Mouse (Mus musculus) adrenal gland, postnatal 25 days (tissue): Measurements from ENCODE around the gene Kcnk3. TPM values are rescaled to one million over a fixed set of nuclear protein-coding genes. Genes with fewer than 3 reads are reported as not detected.

Experiments
- DNase-seq: peaks from one replicate; pipeline ENCODE4 v3.0.0; 2021; ENCODE audit warnings: mixed read lengths
- total RNA-seq: library from RNA; stranded (reverse); gene quantifications from 2 replicates; pipeline ENCODE4 v1.2.3, GENCODE M21; 2021

Gene Kcnk3
- total RNA-seq, 1 experiment from 2014 or later: 1,477 TPM

DNA sequence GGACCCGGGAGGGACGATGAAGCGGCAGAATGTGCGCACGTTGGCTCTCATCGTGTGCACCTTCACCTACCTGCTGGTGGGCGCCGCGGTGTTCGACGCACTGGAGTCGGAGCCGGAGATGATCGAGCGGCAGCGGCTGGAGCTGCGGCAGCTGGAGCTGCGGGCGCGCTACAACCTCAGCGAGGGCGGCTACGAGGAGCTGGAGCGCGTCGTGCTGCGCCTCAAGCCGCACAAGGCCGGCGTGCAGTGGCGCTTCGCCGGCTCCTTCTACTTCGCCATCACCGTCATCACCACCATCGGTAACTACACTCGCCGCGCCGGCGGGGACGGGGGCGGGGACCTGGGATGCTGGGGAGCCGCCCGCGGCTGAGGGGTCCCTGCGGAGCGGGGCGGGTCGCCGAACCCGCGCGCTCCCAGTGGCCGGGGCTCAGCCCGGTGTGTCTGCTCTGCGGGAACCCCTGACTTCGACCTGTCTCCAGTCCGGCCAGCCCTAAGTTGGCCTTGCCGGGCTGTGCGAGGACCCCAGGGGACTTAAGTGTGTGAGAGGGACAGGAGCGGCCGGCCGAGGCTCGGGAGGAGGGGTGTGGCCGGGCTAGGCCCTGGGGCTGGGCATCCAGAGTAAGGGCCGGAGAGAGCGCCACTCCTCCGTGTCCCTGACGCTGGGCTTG, 465 bp downstream of the Kcnk3 start:
- peak; percentile 62 for DNase-seq

DNA sequence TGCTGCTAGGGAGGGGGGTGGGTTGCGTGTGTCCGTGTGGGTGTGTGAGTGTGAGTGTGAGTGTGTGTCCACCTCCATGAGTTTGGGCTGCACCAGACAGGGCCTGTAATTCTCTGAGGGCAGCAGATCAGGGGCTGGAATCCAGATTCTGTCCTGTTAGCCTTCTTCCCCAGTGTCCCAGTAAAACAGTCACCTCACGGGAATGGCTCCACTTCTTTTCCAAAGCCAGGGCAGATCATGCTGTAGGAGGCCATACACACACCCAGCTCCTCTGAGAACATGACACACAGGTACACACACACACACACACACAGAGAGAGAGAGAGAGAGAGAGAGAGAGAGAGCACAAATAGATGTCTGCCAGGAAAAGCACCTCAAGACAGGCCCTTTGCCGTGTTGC, 1.1 kb downstream of the Kcnk3 start:
- no peak for DNase-seq

DNA sequence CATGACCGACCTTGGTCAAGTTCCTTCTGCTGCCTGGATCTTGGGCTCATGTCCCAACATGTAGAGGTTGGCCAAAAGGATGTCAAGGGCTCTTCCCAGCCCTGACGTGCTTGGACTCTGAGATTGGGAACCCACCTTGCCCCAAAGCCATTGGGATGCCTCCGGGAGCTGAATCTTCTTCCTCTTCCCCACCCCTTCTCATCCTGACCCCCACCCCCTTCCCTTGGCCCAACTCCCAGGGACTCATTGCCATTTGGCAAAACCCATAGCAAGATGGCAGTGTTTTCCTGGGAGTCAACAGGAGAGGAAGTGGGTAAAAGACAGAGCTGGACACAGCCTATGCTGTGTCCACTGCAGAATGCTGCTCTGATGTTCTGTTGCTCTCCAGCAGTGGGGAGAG, 1.6 kb downstream of the Kcnk3 start:
- peak; percentile 71 for DNase-seq

DNA sequence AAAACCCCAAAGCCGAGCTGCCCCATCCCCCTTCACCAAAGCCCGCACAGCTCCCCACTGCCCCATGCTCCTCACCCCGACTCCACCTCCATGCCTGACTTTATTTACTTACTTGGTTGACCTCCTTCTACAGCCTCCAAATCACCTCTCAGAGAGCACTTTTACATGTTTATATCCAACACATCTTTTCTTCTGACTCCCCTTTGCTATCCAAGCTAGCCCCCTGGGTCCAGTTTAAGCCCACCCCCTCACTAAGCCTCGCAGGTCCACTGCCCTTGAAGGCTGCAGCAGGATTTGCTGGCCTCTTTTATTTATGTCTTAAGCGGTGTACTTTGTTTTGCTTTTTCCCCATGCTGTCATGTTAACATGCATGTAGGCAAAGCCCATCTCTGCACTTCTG, 2.3 kb downstream of the Kcnk3 start:
- DNase-seq: no peak

DNA sequence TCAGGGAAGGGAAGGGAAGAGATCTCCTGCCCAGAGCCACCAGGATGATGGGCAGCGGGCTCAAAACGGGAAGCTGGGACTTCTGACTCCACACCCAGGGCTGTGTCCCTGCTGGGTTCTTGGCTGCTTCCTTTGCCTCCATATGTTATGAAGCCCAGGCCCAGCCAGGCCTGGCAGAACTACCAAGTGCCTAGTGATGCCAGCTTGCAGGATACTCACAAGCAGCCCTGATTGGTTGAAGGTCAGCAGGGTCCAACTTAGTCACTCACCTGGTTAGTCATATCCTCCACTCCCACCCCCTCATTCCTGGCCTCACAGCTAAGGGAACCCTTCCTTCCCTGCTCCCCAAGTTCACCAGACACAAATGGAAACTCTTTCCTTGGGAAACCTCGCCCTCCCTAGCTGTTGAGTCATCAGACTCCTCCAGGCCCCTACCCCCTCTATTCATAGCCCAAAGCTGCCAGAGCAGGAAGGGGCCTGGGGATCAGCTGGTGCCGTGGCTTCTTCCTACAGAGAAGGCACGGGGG, 3.3 kb downstream of the Kcnk3 start:
- peak; percentile 68 for DNase-seq

DNA sequence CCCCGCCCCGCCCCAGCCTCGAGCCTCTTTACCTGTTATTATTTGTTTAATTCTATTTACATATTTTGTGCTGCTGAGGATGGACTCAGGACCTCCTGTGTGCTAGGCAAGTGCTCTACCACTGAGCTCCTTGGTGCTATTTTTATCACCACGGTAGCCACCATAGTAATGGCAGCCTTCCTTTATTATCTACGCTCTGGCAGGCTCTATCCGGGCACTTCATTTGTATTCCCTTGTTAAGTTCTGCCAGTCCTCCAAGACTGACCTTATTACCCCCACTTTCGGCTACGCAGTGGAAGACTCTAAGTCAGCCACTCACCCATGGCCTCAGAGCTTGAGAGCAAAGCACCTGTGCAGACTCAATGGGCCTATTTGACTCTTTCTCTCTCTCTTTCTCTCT, 3.8 kb downstream of the Kcnk3 start:
- no peak for DNase-seq

DNA sequence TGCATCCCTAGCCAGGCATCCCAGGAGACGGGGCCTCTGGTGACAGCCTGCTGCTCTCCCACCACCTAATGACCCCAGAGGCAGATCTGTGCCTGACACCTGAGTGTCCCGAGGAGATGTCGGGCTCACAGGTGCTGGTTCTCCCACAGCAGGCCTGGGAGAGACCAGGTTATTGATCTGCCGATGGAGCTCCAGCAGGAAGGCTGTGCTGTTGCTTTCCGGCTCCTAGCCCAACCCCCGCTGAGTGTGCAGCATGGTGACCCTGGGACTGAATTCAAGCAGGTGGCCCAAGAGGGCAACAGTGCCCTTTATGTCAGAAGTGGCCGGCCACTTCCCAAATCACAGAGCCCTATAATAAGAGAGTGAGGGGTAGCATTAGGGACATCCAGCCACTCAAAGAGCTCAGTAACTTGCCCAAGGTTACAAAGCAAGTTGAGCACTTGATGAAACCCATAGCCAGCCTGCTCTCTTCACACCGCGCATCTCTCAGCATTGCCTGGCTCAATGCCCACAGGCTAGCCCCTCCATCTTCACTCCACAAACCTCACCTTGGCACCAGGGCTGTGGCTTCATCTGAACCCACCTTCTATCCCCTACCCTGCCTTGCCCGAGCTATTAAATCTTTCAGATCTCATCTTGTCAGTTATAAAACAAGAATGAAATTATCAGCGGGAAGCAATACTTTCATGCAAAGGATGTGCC, 4.5 kb downstream of the Kcnk3 start:
- DNase-seq: peak; percentile 74

DNA sequence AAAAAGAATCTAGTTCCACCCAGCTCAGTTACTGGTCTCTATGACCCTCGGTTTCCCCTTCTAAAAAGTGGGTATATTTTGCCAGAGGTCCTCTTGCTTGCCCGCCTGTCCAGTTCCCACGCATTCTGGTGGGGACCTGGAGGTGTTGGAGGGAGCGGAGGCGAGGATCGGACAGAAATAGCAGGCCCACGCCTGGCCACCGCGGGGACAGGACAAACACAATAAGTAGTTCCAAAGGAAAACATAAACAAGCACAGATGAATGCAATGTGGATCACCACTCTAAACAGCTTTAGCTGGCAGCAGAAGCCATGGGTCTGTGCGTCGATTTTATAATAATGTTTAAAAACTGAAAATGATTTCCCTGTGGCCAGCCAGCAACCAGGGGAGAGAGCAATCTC, 5.4 kb downstream of the Kcnk3 start:
- no peak for DNase-seq

DNA sequence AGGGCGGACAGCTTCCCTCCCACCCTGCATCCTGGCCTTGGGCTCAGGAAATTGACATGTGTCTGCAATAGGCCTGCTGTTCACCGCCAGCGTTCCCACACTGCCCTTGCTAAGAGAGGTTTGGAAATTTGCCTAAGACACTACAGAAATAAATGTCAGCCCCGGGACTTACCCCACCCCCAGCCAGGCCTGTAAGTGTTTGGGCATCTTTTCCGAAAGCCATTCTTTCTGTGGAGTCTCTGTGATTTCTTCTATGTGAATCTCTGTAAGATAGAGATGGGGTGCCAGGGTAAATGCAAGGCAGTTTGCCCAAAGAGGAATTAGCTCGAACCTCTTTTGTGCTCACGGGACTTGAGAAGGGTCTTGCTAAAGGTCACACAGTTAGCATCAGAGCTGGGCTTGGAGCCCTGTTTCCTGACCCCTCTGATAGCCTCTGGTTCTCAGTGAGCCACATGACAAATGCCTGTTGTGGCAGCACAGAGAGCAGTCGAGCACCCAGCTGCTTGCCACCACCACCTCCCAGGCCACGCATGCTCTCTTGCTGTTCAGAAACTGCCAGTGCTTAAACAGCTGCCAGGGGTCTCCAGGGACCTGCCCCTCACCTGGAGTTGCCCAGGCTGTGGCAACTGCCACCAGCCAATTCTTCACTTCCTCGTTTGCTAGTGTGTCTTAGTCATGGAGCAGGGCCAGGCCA, 6.0 kb downstream of the Kcnk3 start:
- peak; percentile 61 for DNase-seq

DNA sequence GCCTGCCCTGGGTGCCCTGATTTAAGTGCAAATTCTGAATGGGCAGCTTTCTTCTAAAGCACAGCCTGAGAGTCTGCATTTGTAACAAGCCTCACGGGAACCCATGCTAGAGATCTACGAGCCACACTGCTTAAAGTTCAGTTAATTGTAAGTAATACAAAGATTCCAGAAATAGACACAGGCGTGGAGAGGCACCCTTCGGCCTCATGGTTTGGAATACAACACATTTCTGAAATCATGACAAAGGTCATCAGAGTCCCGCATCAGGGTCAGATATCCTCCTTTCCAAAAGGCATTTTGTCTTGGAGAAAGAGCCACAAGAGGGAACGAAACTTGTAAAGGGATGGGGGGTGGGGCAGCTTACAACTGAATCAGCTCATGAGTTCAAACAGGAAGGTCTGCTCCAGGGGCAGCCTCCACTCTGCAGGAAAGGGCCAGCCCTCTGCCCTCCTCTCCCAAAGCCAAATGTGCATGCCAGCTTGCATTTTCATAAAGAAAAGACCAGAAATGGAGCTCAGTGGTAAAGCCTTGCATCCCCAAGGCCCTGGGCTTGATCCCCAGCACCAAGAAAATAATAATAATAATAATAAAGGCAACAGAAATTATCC, 7.1 kb downstream of the Kcnk3 start:
- DNase-seq: no peak

DNA sequence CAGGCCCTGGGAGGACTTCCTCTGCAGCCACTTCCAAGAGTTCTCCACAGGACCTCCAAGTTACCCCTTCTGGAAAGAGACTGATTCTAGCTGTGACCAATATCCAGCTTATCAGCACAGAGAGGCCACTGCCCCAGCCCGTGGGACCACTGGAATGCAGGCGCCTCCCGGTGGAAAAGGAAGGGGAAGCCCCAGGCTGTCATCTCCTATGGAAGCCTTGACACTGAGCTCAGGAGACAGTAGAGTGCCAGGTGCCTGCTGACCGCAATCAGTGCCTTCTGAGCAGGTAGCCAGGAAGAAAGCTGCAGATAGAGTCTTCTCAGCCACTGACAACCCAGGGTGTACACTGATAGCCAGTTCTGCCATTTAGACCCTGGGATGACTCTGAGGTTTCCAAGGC, 13.4 kb downstream of the Kcnk3 start:
- no peak for DNase-seq

DNA sequence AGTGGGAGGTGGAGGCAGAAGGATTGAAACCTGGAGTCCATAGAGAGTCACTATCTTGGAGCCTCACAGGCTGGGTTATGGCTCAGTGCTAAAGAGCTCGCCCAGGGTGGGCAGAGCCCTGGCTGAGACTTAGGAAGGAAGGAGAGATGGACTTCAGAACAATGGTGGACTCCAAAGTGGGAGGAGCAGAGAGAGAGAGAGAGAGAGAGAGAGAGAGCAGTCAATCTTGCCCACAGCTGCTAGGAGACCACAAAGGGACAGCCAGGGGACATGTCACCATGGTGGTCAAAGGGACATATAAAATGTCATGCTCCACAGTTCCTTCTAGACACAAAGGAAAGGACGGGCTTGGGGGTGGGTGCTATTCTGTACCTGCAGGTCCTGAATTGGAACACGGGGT, 15.3 kb downstream of the Kcnk3 start:
- DNase-seq: no peak

DNA sequence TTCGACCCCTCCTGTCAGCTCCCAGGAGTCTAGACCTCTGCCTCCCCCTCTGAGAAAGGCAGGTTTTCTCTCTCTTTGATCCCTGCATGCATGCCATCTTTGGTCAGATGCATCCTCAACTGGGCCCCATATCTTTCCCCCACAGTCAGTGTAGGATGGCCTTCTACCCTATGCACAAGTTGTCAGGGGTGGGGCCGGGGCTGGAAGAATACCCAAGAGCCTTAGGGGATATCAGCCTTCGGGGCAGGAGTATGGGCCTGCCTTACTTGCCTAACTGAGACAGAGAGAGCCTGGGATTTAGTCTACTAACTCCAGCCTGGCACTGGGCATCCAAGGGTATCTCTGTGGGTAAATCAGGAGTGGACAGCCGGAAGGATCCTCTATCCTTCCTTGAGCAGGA, 16.0 kb downstream of the Kcnk3 start:
- no peak for DNase-seq

DNA sequence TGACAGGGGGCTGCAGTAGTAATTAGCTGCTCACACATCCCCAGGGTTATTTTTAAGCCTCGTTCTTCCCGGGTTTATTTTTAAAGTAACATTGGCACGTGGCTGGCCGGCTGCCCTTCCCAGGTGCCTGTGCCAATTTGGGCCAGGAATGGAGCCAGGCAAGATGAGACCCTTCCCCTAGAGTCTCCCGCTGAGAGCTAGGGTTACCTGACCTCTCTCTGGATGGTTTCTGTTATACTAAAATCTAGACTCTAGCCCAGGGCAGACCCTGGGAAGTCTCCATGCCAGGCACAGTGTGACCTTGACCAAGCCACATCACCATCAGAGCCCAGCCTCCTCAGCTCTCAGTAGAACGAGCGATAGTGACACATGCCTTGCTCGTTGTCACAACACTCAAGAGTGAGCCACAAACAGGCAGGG, 16.8 kb downstream of the Kcnk3 start:
- DNase-seq: peak; percentile 63

DNA sequence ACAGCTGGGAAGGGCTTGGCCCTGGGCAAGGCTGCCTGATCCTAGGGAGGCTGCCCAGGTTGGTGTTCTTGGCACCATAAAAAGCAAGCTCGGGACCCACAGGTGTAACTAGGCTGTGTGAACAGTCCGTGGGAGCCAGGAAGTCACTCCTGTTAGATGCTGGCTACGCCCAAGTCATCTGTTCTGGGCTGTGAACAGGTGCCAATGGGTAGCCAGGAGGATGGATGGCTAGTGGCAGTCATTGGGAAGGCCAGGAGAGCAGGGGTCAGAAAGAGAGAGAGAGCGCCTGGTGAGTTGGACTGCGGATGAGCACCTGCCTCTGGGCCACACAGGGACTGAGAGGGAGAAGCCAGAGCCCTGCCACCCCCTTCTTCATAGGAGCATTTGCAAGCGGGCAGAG, 17.7 kb downstream of the Kcnk3 start:
- DNase-seq: no peak

DNA sequence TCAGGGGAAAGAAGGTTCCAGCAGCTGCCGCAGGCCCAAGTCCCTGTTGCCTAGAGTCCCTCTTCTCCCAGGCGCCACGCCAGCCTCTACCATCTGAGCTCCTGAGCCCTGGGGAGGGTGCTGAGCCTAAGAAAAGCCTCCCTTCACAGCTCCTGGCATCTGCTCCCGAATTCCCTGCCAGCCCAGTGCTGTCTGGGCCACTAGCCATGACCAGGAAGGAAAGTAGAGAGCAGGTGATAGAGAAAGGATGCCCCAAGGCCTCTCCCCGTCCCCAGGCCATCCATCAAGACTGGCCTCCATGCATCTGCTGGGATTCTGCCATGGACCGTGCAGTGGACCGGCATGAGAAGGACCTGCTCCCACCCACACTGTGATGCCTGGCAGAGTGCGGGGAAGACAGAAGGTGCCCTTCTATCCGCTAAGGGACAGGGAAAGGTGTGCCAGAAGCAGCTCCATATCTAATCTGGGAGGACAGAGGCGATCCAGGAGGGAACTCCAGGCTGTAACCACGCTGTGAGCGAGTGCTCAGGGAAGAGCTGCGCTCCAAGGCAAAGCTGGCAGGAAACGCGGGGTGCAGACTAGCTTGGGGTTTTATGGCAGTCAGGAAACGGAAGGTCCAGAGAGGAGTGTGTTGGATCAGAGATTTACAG, 18.6 kb downstream of the Kcnk3 start:
- DNase-seq: peak; percentile 67

DNA sequence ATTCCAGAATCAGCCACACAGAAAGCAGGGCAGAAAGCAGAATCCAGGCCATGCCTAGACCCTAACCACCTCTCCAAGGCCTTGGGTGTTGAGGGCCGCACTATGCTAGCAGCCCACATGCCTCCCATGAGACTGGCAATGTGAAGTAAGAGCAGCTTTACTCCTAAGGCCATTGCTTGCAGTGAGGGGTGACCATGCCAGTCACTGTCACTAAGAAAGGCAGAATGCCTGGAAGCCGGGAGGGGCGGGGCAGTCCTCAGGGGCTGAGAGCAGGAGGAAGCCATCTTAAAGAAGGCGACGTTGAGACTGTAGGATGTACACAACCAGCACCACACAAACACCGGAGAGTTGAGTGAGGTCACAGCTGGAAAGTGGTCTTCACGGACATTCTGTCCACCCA, 21.1 kb downstream of the Kcnk3 start:
- DNase-seq: no peak

DNA sequence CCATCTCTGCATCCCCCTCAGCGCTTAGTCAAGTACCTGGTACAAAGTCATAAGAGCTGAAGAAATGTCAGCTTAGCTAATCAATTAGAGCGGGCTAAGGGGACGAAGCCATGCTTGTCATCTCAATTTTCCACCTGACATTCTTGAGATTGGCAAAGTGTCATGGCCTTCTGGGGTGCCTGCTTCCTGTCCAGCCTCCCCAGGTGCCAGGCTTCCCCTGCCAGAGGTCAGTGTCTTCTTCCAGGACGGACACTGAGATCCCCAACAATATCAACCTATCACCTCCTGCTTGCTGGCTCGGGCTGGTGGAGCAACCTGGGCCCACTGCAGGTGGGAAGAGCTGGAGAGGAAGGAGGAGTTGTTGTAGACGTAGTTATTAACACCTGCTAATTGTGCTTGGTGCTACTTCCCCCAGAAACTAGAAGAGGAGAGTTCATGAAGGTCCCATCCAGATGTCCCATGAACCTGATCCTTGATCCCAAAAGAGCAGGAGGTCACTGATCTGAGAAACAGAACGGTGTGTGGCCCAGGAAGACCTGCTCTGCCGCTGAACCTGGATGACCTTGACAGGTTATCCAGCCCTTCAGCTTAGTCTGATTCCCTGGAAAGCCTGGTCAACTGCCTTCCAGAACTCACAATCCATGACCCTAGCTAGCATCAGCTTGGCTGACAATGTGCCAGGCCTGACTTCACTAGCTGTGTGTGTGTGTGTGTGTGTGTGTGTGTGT, 22.1 kb downstream of the Kcnk3 start:
- no peak for DNase-seq

DNA sequence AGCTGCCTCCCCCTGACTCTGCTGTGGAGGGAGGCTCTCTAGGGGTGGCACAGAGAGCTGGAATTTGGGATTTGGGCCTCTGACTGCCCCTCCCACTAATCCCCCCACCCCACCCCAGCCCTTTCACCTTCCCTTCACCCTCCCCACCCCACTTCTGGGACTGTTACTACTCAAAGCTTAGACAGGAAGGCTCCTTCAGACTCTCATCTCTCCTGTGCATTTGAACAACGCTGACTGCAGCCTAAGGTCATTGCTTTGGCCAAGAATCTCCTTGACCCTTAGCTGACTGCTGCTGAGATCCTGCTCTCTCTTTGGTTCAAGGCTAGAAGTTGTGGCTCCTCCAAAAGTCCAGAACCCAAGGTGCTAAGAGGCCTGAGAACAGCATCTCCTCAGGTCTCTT, 23.1 kb downstream of the Kcnk3 start:
- DNase-seq: no peak

DNA sequence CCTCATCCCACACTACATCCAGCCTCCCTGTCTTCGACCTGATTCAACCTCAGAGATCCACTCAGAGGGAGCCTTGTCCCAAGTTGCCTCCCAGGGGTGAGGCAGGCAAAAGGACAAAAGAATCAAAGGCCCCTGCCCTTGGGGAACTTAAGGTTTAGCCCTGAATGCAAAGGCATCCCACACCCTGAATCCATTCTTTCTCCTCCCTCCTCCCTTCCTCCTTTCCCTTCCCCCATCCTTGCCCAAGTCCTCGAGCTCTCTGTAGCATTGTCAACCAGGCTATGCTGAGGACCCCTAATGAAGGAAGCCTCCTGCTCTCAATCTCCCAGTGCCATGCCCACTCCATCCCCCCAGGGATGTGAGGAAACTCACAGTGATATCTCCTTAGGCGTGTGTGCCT, 23.7 kb downstream of the Kcnk3 start:
- no peak for DNase-seq

DNA sequence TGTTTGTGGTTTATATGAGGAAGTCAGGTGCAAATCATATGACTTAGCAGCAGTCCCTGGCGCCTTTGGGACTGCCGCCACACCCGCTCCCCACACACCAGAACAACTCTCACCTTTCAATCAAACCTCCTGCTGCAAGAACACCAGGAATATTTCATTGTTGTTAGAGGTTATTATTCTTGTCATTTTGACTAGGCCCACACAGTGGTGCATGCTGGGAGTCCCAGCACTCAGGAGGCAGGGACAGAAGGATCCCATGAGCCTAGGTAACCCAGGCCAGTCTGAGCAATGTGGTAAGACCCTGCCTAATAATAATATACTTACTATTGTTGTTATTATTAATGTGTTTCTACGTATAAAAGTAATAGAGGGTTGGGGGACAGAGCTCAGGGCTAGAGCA, 24.6 kb downstream of the Kcnk3 start:
- DNase-seq: no peak

DNA sequence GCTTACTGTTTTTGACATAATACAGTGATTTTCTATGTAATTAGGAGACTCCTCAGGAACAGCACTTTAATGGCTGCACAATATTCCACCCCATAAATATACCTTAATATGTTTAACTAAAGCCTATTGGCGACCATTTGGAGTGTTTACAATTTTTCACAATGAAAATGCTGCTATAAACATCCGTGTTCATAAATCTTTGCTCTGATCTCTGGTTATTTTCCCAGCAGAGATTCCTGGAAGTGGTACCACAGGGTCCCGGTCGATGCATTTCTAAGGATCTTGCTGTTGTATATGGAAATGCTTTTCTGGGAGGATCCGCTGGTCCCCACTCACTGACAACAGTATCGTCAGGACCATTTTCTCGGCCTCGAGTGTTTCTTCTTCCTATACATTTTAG, 25.3 kb downstream of the Kcnk3 start:
- DNase-seq: no peak
